Mouse (Mus musculus) intestine, embryonic 15.5 days (tissue): ENCODE measurements around the gene Slc7a9. TPM values are rescaled to one million over a fixed set of nuclear protein-coding genes. Genes with fewer than 3 reads are reported as not detected.

Experiments used
- ATAC-seq: fragments of 200-750 bp; cut with Nextera tagmentation; 2 replicates; pipeline ENCODE4 v1.8.0; 2017; ENCODE audit warnings: moderate TSS enrichment, moderate library complexity
- H3K27ac ChIP-seq: fragments of 300-500 bp; sonication (generic); 2 replicates; pipeline ENCODE4 v1.5.1; 2015; ENCODE audit warnings: mild to moderate bottlenecking, inconsistent platforms
- H3K27me3 ChIP-seq: fragments of 300-500 bp; sonication (generic); replicated peaks from 2 replicates; pipeline ENCODE4 v1.6.1; 2015; ENCODE audit warnings: inconsistent platforms
- H3K36me3 ChIP-seq: fragments of 300-500 bp; sonication (generic); 2 replicates; pipeline ENCODE4 v1.6.1; 2015; ENCODE audit warnings: inconsistent platforms
- H3K4me1 ChIP-seq: fragments of 300-500 bp; sonication (generic); replicated peaks from 2 replicates; pipeline ENCODE4 v1.6.1; 2015; ENCODE audit warnings: inconsistent platforms
- H3K4me2 ChIP-seq: fragments of 300-500 bp; sonication (generic); replicated peaks from 2 replicates; pipeline ENCODE4 v1.6.1; 2015; ENCODE audit warnings: mild to moderate bottlenecking, inconsistent platforms
- H3K4me3 ChIP-seq: fragments of 300-500 bp; sonication (generic); replicated peaks from 2 replicates; pipeline ENCODE4 v1.5.1; 2015; ENCODE audit warnings: inconsistent platforms
- H3K9ac ChIP-seq: fragments of 300-500 bp; sonication (generic); 2 replicates; pipeline ENCODE4 v1.6.1; 2015; ENCODE audit warnings: inconsistent platforms
- H3K9me3 ChIP-seq: fragments of 300-500 bp; sonication (generic); 2 replicates; pipeline ENCODE4 v1.6.1; 2016; ENCODE audit warnings: inconsistent platforms
- WGBS: fragments of 180-500 bp; shearing (Covaris S2); methylation state at CpG from one replicate; pipeline ENCODE4 v1.1.7; 2015; 5-methylcytosine and 5-hydroxymethylcytosine counted together
- polyA plus RNA-seq: library from polyadenylated mRNA; unstranded; fragments of >200 nt; fragmentation: Nextera tagmentation; extraction: Ambion mirVana; gene quantifications from 2 replicates; pipeline ENCODE4 v1.2.1, GENCODE M21; 2015

The Slc7a9 gene
- polyA plus RNA-seq, 1 experiment from 2014 or later, result 65.1 TPM

- no peaks in the 10 kb centered on the region for H3K36me3 ChIP-seq
- no peak overlapping the region for H3K9ac ChIP-seq
- 68% methylated on average over 4 of the region's 4 CpGs for WGBS
- H3K27me3 ChIP-seq, result no peaks in the 10 kb centered on the region
- peak; percentile 75 for ATAC-seq
- H3K4me2 ChIP-seq, result no peak overlapping the region
- H3K9me3 ChIP-seq, result no peaks in the 10 kb centered on the region
- no peaks in the 10 kb centered on the region for H3K4me1 ChIP-seq
- H3K27ac ChIP-seq, result no peak overlapping the region
- no peak overlapping the region for H3K4me3 ChIP-seq
These were observed 12.4 kb downstream of the Slc7a9 start for GRCm38 (mm10) chr7:35460971-35461370.

DNA sequence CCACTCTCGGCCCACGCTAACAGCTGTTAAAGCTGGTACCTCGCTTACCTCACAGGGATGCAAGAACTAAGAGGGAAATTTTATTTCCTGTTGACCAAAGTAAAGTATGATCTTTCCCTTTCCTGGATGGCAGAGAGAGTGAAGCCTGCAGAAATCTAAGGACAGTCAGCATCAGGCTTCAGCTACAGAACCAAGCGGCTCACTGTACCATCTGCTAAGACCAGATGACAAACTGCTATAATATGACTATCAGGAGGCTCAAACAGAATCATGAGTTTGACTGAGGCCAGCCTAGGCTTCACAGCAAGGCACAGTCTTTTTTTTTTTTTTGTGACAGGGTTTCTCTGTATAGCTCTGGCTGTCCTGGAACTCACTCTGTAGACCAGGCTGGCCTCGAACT, 16.4 kb downstream of the Slc7a9 start:
- Histone ChIP-seq H3K9ac (no peak overlapping the region), H3K4me2 (no peak overlapping the region), H3K9me3 (no peaks in the 10 kb centered on the region), H3K27me3 (no peaks in the 10 kb centered on the region), H3K27ac (no peak overlapping the region), H3K36me3 (no peaks in the 10 kb centered on the region), H3K4me3 (no peak overlapping the region), H3K4me1 (no peaks in the 10 kb centered on the region)
- no peak for ATAC-seq
- WGBS, result 91% methylated on average over 5 of the region's 5 CpGs

GRCm38 (mm10) chr7:35467856-35468255, 19.3 kb downstream of the Slc7a9 start:
- Histone ChIP-seq H3K4me3 (no peak overlapping the region), H3K4me1 (no peaks in the 10 kb centered on the region), H3K27ac (no peak overlapping the region), H3K9me3 (no peaks in the 10 kb centered on the region), H3K4me2 (no peak overlapping the region), H3K36me3 (no peaks in the 10 kb centered on the region), H3K9ac (no peak overlapping the region), H3K27me3 (no peaks in the 10 kb centered on the region)
- no peak for ATAC-seq
- whole genome bisulfite sequencing, result 69% methylated on average over 2 of the region's 2 CpGs

GRCm38 (mm10) chr7:35470794-35471193, 22.2 kb downstream of the Slc7a9 start:
- WGBS, result 57% methylated on average over 4 of the region's 4 CpGs
- Histone ChIP-seq H3K4me1 (no peaks in the 10 kb centered on the region), H3K9ac (no peak overlapping the region), H3K9me3 (no peaks in the 10 kb centered on the region), H3K27ac (no peak overlapping the region), H3K36me3 (no peaks in the 10 kb centered on the region), H3K27me3 (no peaks in the 10 kb centered on the region), H3K4me2 (no peak overlapping the region), H3K4me3 (no peak overlapping the region)
- ATAC-seq, result peak; percentile 34; the same call in 1 of the 2 replicates

- Histone ChIP-seq H3K4me2 (no peak overlapping the region), H3K27ac (no peak overlapping the region), H3K9ac (no peak overlapping the region), H3K36me3 (no peaks in the 10 kb centered on the region), H3K4me1 (no peaks in the 10 kb centered on the region), H3K9me3 (no peaks in the 10 kb centered on the region), H3K4me3 (no peak overlapping the region), H3K27me3 (no peaks in the 10 kb centered on the region)
- WGBS, result 48% methylated on average over 2 of the region's 2 CpGs
- peak; percentile 67; the same call in 1 of the 2 replicates for ATAC-seq
These were observed 27.9 kb downstream of the Slc7a9 start for GRCm38 (mm10) chr7:35476457-35476856.

- H3K4me2 ChIP-seq, result no peak overlapping the region
- H3K4me3 ChIP-seq, result no peak overlapping the region
- H3K27ac ChIP-seq, result no peak overlapping the region
- no peak for ATAC-seq
- no peaks in the 10 kb centered on the region for H3K4me1 ChIP-seq
- H3K9ac ChIP-seq, result no peak overlapping the region
- H3K27me3 ChIP-seq, result no peaks in the 10 kb centered on the region
- 57% methylated on average over 2 of the region's 2 CpGs for WGBS
- H3K9me3 ChIP-seq, result no peaks in the 10 kb centered on the region
- no peaks in the 10 kb centered on the region for H3K36me3 ChIP-seq
These were observed 36.5 kb downstream of the Slc7a9 start for GRCm38 (mm10) chr7:35485126-35485525.

- no peaks in the 10 kb centered on the region for H3K4me1 ChIP-seq
- H3K4me3 ChIP-seq, result no peak overlapping the region
- 86% methylated on average over 8 of the region's 8 CpGs for WGBS
- H3K27me3 ChIP-seq, result no peaks in the 10 kb centered on the region
- no peaks in the 10 kb centered on the region for H3K9me3 ChIP-seq
- ATAC-seq, result no peak
- no peak overlapping the region for H3K27ac ChIP-seq
- no peaks in the 10 kb centered on the region for H3K36me3 ChIP-seq
- H3K4me2 ChIP-seq, result no peak overlapping the region
- no peak overlapping the region for H3K9ac ChIP-seq
These were observed 38.0 kb downstream of the Slc7a9 start for GRCm38 (mm10) chr7:35486553-35486952.

DNA sequence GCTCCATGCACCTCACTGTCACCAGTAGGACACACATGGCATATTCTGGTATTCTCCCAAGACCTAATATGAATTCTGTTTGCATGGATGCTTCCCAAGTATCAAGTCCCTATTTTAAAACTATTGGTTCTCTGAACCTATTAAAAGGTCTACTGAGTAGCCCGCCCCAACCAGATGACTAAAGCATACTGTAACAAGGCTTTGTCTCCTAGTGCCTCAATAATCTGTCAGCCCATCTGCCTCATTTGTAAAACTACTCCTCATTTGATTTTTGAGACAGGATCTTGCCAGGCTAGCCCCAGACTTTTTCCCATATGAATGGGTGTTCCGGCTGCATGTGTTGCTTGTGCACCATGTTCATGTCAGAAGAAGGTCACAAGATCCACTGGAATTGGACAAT, 41.6 kb downstream of the Slc7a9 start:
- no peak overlapping the region for H3K4me3 ChIP-seq
- H3K9me3 ChIP-seq, result no peaks in the 10 kb centered on the region
- no peaks in the 10 kb centered on the region for H3K27me3 ChIP-seq
- H3K36me3 ChIP-seq, result no peaks in the 10 kb centered on the region
- 91% methylated on average over 2 of the region's 2 CpGs for WGBS
- H3K27ac ChIP-seq, result no peak overlapping the region
- H3K4me2 ChIP-seq, result no peak overlapping the region
- no peak for ATAC-seq
- no peak overlapping the region for H3K9ac ChIP-seq
- H3K4me1 ChIP-seq, result no peaks in the 10 kb centered on the region

DNA sequence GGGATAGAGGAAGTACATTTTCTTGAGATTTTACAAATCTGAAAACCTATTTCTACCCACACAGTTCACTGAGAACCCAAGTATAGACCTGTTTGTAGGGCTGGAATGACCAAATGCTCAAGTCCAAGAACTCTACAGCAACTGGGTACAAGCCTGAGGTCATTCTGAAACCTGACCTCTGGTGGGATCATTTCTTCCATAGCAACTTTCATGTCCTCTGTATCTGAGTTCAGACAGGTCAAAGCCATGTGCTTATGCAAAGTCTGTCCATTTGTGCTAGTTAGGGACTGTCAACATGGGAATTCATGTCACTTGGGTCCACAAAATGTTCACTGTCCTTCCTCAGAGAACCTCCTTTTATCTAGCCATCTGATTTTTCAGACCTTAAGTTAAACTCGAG, 42.4 kb downstream of the Slc7a9 start:
- WGBS, result 79% methylated on average over 1 of the region's 1 CpGs

GRCm38 (mm10) chr7:35497516-35497915, 48.9 kb downstream of the Slc7a9 start:
- Histone ChIP-seq H3K4me1 (no peaks in the 10 kb centered on the region), H3K36me3 (no peaks in the 10 kb centered on the region), H3K4me3 (no peak overlapping the region), H3K9ac (no peak overlapping the region), H3K27me3 (no peaks in the 10 kb centered on the region), H3K4me2 (no peak overlapping the region), H3K9me3 (no peaks in the 10 kb centered on the region), H3K27ac (no peak overlapping the region)
- ATAC-seq, result no peak
- 93% methylated on average over 2 of the region's 2 CpGs for WGBS

More for the DNA sequence above, 42.4 kb downstream of the Slc7a9 start:
- ATAC-seq, result no peak
- Histone ChIP-seq H3K36me3 (no peaks in the 10 kb centered on the region), H3K9me3 (no peaks in the 10 kb centered on the region), H3K4me1 (no peaks in the 10 kb centered on the region), H3K9ac (no peak overlapping the region), H3K4me3 (no peak overlapping the region), H3K27me3 (no peaks in the 10 kb centered on the region), H3K4me2 (no peak overlapping the region), H3K27ac (no peak overlapping the region)

GRCm38 (mm10) chr7:35501995-35502394, 53.4 kb downstream of the Slc7a9 start:
- 30% methylated on average over 4 of the region's 4 CpGs for WGBS
- no peaks in the 10 kb centered on the region for H3K27me3 ChIP-seq
- no peaks in the 10 kb centered on the region for H3K9me3 ChIP-seq
- no peaks in the 10 kb centered on the region for H3K36me3 ChIP-seq
- H3K9ac ChIP-seq, result no peak overlapping the region
- no peak overlapping the region for H3K4me2 ChIP-seq
- H3K27ac ChIP-seq, result no peak overlapping the region
- no peaks in the 10 kb centered on the region for H3K4me1 ChIP-seq
- peak; percentile 53; the same call in 1 of the 2 replicates for ATAC-seq
- H3K4me3 ChIP-seq, result no peak overlapping the region
